Mouse (Mus musculus): ENCODE results near the gene Klc1. TPM values are rescaled to one million over a fixed set of nuclear protein-coding genes. Genes with fewer than 3 reads are reported as not detected.

Gene Klc1
- polyA plus RNA-seq, 1 experiment = 103 TPM

DNA sequence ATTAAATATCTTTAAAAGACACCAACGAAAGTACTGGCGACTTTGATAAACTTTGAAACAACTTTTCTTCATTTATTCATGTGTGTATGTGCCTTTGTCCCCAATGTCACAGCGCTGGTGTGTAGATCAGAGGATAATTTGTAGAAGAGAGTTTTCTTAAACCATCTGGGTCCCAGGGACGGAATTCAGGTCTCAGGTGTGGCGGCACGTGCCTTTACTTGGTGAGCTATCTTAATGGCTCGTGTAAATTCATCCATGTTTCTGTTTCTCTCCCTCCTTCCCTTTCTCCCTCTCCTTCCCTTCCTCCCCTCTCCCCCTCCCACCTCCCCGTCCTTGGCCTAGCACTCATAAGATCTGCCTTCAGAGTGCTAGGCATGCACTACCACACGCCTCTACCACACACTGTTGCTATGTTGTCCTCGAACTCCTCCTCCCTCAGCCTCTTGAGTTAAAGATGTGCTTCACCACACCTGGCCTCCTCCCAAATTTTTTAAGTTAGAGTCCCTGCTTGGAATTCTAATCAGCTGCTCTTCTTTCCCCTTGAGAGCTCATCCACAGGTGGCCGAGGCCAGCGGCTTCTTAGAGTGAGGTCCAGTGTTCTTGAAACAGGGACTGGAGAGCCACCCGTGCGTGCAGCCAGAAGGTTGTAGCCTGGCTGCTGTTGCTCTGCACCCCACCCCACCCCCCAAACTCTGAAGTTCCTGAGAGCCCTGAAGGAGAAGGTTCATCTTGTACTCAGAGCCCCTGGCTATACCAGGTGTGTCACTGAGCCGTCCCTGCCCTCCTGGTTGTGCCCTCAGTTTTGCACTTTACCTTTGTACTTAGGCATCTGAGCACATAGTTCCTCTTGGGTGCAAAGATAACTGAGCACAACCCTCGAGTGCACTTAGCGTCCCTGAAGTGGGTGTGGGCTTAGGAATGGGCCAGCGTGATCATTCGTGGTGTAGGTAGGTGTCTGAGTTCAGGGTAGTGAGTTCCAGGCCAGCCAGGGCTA, 56.4 kb downstream of the Klc1 start:
- Histone ChIP-seq H3K4me3 (ENCODE audit: insufficient read depth, low read length) (peak overlapping the region; percentile 92), H3K27ac (ENCODE audit: insufficient read depth, low read length) (peak overlapping the region; percentile 83), H3K4me1 (ENCODE audit: control insufficient read depth, insufficient read depth, low read length) (peaks cover 2% of the 10 kb centered on the region; the same call in 1 of the 2 replicates)
- no peak for TF ChIP-seq CTCF (IDR thresholded peaks at IDR 0.05; ENCODE audit: borderline replicate concordance, insufficient read depth, low read length)
- no peak for TF ChIP-seq POLR2A (IDR thresholded peaks at IDR 0.05; ENCODE audit: low read depth, low read length)

DNA sequence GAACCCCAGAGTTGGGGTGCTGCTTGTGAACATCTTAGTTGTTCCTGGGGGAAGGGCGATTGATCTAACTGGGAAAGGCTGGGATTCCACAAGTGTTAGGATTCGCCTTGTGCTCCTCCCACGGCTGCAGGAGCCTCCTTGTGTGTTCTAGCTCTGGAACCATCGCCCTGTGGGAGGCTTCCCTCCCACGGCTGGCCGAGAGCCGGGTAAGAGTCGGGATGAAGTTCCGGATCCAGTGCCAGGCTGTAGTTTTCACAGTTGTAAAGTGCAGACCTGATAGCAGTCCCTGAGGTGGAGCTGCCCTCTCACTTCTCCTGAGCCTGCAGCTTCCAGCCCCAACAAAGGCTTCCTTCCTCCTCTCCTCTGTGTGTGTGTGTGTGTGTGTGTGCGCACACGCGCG, 57.9 kb downstream of the Klc1 start:
- no peak overlapping the region for H3K4me3 ChIP-seq (ENCODE audit: insufficient read depth, low read length)
- H3K27ac ChIP-seq (ENCODE audit: insufficient read depth, low read length) = no peak overlapping the region
- TF ChIP-seq CTCF (IDR thresholded peaks at IDR 0.05; ENCODE audit: borderline replicate concordance, insufficient read depth, low read length) (no peak), POLR2A (IDR thresholded peaks at IDR 0.05; ENCODE audit: low read depth, low read length) (no peak)
- H3K4me1 ChIP-seq (ENCODE audit: control insufficient read depth, insufficient read depth, low read length) = peaks cover 2% of the 10 kb centered on the region; the same call in 1 of the 2 replicates

DNA sequence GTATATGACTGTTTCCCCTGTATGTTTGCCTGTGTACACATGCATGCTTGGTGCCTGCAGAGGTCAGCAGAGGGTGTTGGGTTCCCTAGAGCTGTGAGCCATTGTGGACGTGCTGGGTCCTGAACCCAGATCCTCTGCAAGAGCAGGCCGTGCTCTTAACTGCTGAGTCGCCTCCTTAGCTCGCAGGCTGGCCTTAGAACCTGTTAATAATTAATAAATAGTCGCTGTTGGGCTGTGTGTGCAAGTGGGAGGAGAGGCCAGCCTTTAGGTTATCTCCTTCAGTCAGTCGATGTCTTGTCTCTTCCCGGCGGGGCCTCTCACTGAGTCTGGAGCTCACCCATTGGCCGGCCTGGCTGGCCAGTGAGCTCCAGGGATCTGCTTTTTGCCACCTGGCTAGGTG, 58.3 kb downstream of the Klc1 start:
- Histone ChIP-seq H3K4me1 (ENCODE audit: control insufficient read depth, insufficient read depth, low read length) (peaks cover 2% of the 10 kb centered on the region; the same call in 1 of the 2 replicates), H3K4me3 (ENCODE audit: insufficient read depth, low read length) (no peak overlapping the region), H3K27ac (ENCODE audit: insufficient read depth, low read length) (no peak overlapping the region)
- no peak for TF ChIP-seq CTCF (IDR thresholded peaks at IDR 0.05; ENCODE audit: borderline replicate concordance, insufficient read depth, low read length)
- no peak for TF ChIP-seq POLR2A (IDR thresholded peaks at IDR 0.05; ENCODE audit: low read depth, low read length)

- H3K4me1 ChIP-seq (ENCODE audit: control insufficient read depth, insufficient read depth, low read length) = no peaks in the 10 kb centered on the region
- TF ChIP-seq CTCF (IDR thresholded peaks at IDR 0.05; ENCODE audit: borderline replicate concordance, insufficient read depth, low read length) (no peak), POLR2A (IDR thresholded peaks at IDR 0.05; ENCODE audit: low read depth, low read length) (no peak)
- no peak overlapping the region for H3K27ac ChIP-seq (ENCODE audit: insufficient read depth, low read length)
- no peak overlapping the region for H3K4me3 ChIP-seq (ENCODE audit: insufficient read depth, low read length)
Measured at GRCm38 (mm10) chr12:111817991-111818390, 59.3 kb downstream of the Klc1 start.

DNA sequence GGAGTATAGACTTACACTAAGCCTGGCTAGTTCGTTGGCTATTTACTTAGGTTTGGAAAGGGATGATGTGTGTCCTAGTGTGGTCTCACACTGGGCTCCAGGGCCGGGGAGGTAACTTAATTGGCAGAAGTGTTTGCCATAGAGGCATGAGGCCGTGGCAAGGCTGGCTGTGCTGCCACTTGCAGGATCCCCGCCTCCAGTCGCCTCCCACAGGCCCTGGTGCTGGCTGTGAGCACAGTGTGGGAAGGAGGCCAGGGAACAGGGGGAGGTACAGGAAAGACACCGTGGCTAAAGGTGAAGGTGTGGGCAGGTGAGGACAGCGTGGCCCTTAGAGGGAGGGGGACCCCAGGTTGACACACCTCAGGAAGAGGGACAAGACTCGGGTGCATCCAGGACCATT, 61.3 kb downstream of the Klc1 start:
- Histone ChIP-seq H3K4me1 (ENCODE audit: control insufficient read depth, insufficient read depth, low read length) (no peaks in the 10 kb centered on the region), H3K4me3 (ENCODE audit: insufficient read depth, low read length) (no peak overlapping the region), H3K27ac (ENCODE audit: insufficient read depth, low read length) (no peak overlapping the region)
- TF ChIP-seq CTCF (IDR thresholded peaks at IDR 0.05; ENCODE audit: borderline replicate concordance, insufficient read depth, low read length) = no peak
- TF ChIP-seq POLR2A (IDR thresholded peaks at IDR 0.05; ENCODE audit: low read depth, low read length) = no peak

DNA sequence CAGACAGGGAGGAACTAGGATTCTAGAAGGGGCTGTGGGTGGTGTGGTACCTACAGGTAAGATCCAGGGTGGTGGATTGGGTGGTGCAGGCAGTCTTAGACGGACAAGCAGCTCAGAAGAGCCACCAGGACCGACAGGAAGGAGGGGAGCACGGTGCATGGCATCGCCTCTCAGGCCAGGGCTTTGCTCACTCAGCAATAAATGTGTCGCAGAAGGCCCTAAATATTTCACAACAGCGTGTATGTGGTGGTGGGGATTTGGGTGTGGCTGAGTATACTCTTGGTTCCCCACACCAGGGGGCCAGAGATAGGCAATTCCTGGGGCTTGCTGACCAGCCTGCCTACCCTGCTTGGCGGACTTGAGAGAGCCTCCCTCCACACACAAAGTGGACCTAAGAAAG, 62.1 kb downstream of the Klc1 start:
- TF ChIP-seq CTCF (IDR thresholded peaks at IDR 0.05; ENCODE audit: borderline replicate concordance, insufficient read depth, low read length) (no peak), POLR2A (IDR thresholded peaks at IDR 0.05; ENCODE audit: low read depth, low read length) (no peak)
- no peaks in the 10 kb centered on the region for H3K4me1 ChIP-seq (ENCODE audit: control insufficient read depth, insufficient read depth, low read length)
- H3K4me3 ChIP-seq (ENCODE audit: insufficient read depth, low read length) = no peak overlapping the region
- no peak overlapping the region for H3K27ac ChIP-seq (ENCODE audit: insufficient read depth, low read length)

- Histone ChIP-seq H3K4me3 (ENCODE audit: insufficient read depth, low read length) (no peak overlapping the region), H3K4me1 (ENCODE audit: control insufficient read depth, insufficient read depth, low read length) (no peaks in the 10 kb centered on the region), H3K27ac (ENCODE audit: insufficient read depth, low read length) (no peak overlapping the region)
- no peak for TF ChIP-seq CTCF (IDR thresholded peaks at IDR 0.05; ENCODE audit: borderline replicate concordance, insufficient read depth, low read length)
- no peak for TF ChIP-seq POLR2A (IDR thresholded peaks at IDR 0.05; ENCODE audit: low read depth, low read length)
Measured at GRCm38 (mm10) chr12:111821931-111822330, 63.3 kb downstream of the Klc1 start.

- no peak overlapping the region for H3K4me3 ChIP-seq (ENCODE audit: insufficient read depth, low read length)
- H3K27ac ChIP-seq (ENCODE audit: insufficient read depth, low read length) = no peak overlapping the region
- no peak for TF ChIP-seq CTCF (IDR thresholded peaks at IDR 0.05; ENCODE audit: borderline replicate concordance, insufficient read depth, low read length)
- no peak for TF ChIP-seq POLR2A (IDR thresholded peaks at IDR 0.05; ENCODE audit: low read depth, low read length)
- no peaks in the 10 kb centered on the region for H3K4me1 ChIP-seq (ENCODE audit: control insufficient read depth, insufficient read depth, low read length)
Measured at GRCm38 (mm10) chr12:111827556-111827955, 68.9 kb downstream of the Klc1 start.

DNA sequence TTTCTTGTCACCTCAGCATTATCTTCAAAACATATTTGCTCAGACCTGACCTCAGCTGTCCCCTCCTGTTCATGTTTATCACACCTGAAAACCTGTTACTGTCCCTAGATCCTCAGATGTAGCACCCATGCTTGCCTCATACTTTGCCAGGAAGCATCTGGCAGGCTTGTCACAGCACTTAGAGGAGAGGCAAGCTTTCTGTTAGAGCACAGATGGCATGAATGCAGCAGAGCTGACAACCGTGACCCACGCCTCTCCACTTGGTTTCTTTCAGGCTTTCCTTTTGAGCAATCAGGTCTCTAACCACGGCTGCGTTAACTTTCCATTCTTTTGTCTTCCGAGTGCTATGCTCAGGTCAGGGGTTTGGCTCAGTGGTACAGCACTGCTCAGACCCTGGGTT, 70.8 kb downstream of the Klc1 start:
- TF ChIP-seq CTCF (IDR thresholded peaks at IDR 0.05; ENCODE audit: borderline replicate concordance, insufficient read depth, low read length) (no peak), POLR2A (IDR thresholded peaks at IDR 0.05; ENCODE audit: low read depth, low read length) (no peak)
- no peaks in the 10 kb centered on the region for H3K4me1 ChIP-seq (ENCODE audit: control insufficient read depth, insufficient read depth, low read length)
- H3K4me3 ChIP-seq (ENCODE audit: insufficient read depth, low read length) = no peak overlapping the region
- no peak overlapping the region for H3K27ac ChIP-seq (ENCODE audit: insufficient read depth, low read length)

DNA sequence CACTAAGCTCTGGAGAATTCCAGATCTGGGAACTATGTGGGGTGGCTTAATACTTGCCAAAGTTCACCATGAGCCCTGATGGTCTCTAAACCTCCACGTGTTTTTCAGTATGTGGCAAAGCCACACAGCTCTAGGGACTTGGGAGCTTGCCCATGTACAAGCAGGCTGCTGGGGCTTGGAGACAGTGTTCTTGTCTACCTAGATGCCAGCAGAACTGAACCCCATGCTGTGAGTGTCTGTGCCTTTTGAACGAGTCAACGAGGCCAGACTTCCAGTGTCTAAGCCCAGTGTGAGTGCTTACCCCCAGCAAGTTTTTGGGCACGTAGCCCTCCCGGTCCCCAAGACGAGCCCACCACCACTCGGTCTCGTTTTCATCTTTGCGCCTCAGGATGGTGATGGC, 71.3 kb downstream of the Klc1 start:
- Histone ChIP-seq H3K27ac (ENCODE audit: insufficient read depth, low read length) (no peak overlapping the region), H3K4me3 (ENCODE audit: insufficient read depth, low read length) (no peak overlapping the region), H3K4me1 (ENCODE audit: control insufficient read depth, insufficient read depth, low read length) (no peaks in the 10 kb centered on the region)
- TF ChIP-seq CTCF (IDR thresholded peaks at IDR 0.05; ENCODE audit: borderline replicate concordance, insufficient read depth, low read length) (no peak), POLR2A (IDR thresholded peaks at IDR 0.05; ENCODE audit: low read depth, low read length) (no peak)

Measured in embryonic fibroblast, embryonic 13.5 days (primary cell).